Mouse (Mus musculus) CD4-positive, CD25-positive, alpha-beta regulatory T cell, adult 2 months (primary cell): ENCODE data around the gene Plcb3.

Experiments
- DNase-seq: peaks from one replicate; pipeline ENCODE4 v3.0.0-alpha.2; 2012; ENCODE audit warnings: low read depth, low spot score

Plcb3 gene

DNA sequence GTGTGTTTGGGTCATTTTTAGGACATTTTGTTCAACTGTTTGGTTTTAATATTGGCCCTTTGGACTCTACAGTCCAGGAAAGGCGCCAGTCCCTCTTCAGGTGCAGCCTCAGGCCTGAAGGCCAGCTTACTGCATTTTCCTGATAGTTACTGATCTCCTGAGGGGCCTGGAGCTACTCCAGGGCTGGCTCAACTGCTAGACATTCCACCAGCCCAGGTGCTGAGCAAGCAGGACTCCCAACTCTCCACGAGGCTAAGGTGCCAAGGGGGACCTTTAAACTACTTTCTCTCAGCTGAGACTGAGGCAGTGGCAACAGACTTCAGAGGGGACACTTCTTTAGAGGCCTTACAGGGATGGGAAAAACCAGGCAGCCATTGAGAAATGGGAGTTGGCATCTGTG, 71.4 kb downstream of the Plcb3 start:
- no peak for DNase-seq

DNA sequence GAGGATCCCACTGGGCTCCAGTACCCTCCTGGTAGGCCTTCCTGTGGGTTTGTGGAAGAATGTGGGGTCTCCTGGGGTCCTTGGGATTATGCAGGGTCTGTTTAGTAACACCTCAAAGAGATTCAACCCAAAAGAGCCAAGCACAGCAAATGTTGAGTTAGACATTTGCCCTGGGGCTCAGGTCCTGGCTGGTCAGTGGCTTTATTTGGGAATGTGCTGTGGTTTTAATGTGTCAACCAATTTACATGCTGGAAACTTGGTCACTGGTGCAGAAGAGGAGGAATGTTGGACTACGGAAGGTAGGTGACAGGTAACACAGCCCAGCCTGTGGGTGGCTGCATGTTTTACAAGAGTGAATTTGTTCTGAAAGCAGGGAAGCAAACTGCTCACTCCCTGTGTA, 73.2 kb downstream of the Plcb3 start:
- no peak for DNase-seq
